Mouse (Mus musculus): Measurements from ENCODE around the gene Olfr1181. TPM values are rescaled to one million over a fixed set of nuclear protein-coding genes. Genes with fewer than 3 reads are reported as not detected.
"Not testable (repeated sequence)": the region's sequence is repeated elsewhere in the genome, so short reads cannot be mapped to it uniquely, and the experiment has no call there.

The Olfr1181 gene
- not detected in 2 replicates for polyA plus RNA-seq (2014; fragmentation: Nextera tagmentation; extraction: Ambion mirVana)

- no peaks in the 10 kb centered on the region for H3K27me3 ChIP-seq (ENCODE audit: control insufficient read depth, insufficient read depth, low read length)
- H3K9me3 ChIP-seq (ENCODE audit: control insufficient read depth, low read length), result no peaks in the 10 kb centered on the region
- 88% methylated on average over 1 of the region's 1 CpGs for WGBS
- ATAC-seq (ENCODE audit: insufficient read depth, low FRiP score, low TSS enrichment) (no peak), DNase-seq (ENCODE audit: low spot score) (no peak)
- no peak within 1 kb of the TSS for H3K27ac ChIP-seq (ENCODE audit: low read depth, low read length)
- no peak within 1 kb of the TSS for H3K9ac ChIP-seq (ENCODE audit: low read length)
- H3K4me3 ChIP-seq (ENCODE audit: low read depth, low read length), result no peak within 1 kb of the TSS
- H3K4me1 ChIP-seq (ENCODE audit: control insufficient read depth, insufficient read depth, low read length), result no peaks in the 10 kb centered on the region
- no peak within 1 kb of the TSS for H3K4me2 ChIP-seq (ENCODE audit: low read depth)
- no peaks in the 10 kb centered on the region for H3K36me3 ChIP-seq (ENCODE audit: control insufficient read depth, insufficient read depth, low read length)
Observed at GRCm38 (mm10) chr2:88426071-88426470, at the start of gene Olfr1181. TSS of gene Olfr1181 (minus strand) at chr2:88426171.

GRCm38 (mm10) chr2:88454567-88454966, 28.6 kb upstream of the Olfr1181 start, which contains the start of gene Olfr1183:
TSS of gene Olfr1183 (plus strand) at chr2:88454867.
- not testable (repeated sequence) for H3K36me3 ChIP-seq (ENCODE audit: control insufficient read depth, insufficient read depth, low read length); ATAC-seq (ENCODE audit: insufficient read depth, low FRiP score, low TSS enrichment); H3K4me1 ChIP-seq (ENCODE audit: control insufficient read depth, insufficient read depth, low read length); H3K27me3 ChIP-seq (ENCODE audit: control insufficient read depth, insufficient read depth, low read length); DNase-seq (ENCODE audit: low spot score); H3K27ac ChIP-seq (ENCODE audit: low read depth, low read length); H3K9me3 ChIP-seq (ENCODE audit: control insufficient read depth, low read length); H3K4me2 ChIP-seq (ENCODE audit: low read depth); H3K9ac ChIP-seq (ENCODE audit: low read length); H3K4me3 ChIP-seq (ENCODE audit: low read depth, low read length)
- WGBS, result 88% methylated on average over 1 of the region's 1 CpGs

- Histone ChIP-seq H3K9ac (ENCODE audit: low read length) (no peak within 1 kb of the TSS), H3K9me3 (ENCODE audit: control insufficient read depth, low read length) (no peaks in the 10 kb centered on the region), H3K27ac (ENCODE audit: low read depth, low read length) (no peak within 1 kb of the TSS), H3K4me3 (ENCODE audit: low read depth, low read length) (no peak within 1 kb of the TSS), H3K36me3 (ENCODE audit: control insufficient read depth, insufficient read depth, low read length) (no peaks in the 10 kb centered on the region), H3K27me3 (ENCODE audit: control insufficient read depth, insufficient read depth, low read length) (no peaks in the 10 kb centered on the region), H3K4me1 (ENCODE audit: control insufficient read depth, insufficient read depth, low read length) (no peaks in the 10 kb centered on the region), H3K4me2 (ENCODE audit: low read depth) (no peak within 1 kb of the TSS)
- no peak for ATAC-seq (ENCODE audit: insufficient read depth, low FRiP score, low TSS enrichment)
- no peak for DNase-seq (ENCODE audit: low spot score)
- 100% methylated on average over 1 of the region's 1 CpGs for WGBS
Observed at GRCm38 (mm10) chr2:88449031-88449430, 23.1 kb upstream of the Olfr1181 start, which contains the start of gene Gm13757. TSS of gene Gm13757 (minus strand) at chr2:88449131.

GRCm38 (mm10) chr2:88419051-88419450, 6.9 kb downstream of the Olfr1181 start, which contains the start of gene Olfr1180:
TSS of gene Olfr1180 (minus strand) at chr2:88419151.
- no peaks in the 10 kb centered on the region for H3K36me3 ChIP-seq (ENCODE audit: control insufficient read depth, insufficient read depth, low read length)
- no peak within 1 kb of the TSS for H3K27ac ChIP-seq (ENCODE audit: low read depth, low read length)
- DNase-seq (ENCODE audit: low spot score) (no peak), ATAC-seq (ENCODE audit: insufficient read depth, low FRiP score, low TSS enrichment) (no peak)
- H3K4me3 ChIP-seq (ENCODE audit: low read depth, low read length), result no peak within 1 kb of the TSS
- H3K4me1 ChIP-seq (ENCODE audit: control insufficient read depth, insufficient read depth, low read length), result no peaks in the 10 kb centered on the region
- no peaks in the 10 kb centered on the region for H3K27me3 ChIP-seq (ENCODE audit: control insufficient read depth, insufficient read depth, low read length)
- WGBS, result 79% methylated on average over 2 of the region's 2 CpGs
- no peak within 1 kb of the TSS for H3K4me2 ChIP-seq (ENCODE audit: low read depth)
- no peak within 1 kb of the TSS for H3K9ac ChIP-seq (ENCODE audit: low read length)
- H3K9me3 ChIP-seq (ENCODE audit: control insufficient read depth, low read length), result no peaks in the 10 kb centered on the region

- no peak for DNase-seq (ENCODE audit: low spot score)
- H3K9me3 ChIP-seq (ENCODE audit: control insufficient read depth, low read length), result no peaks in the 10 kb centered on the region
- no peak within 1 kb of the TSS for H3K27ac ChIP-seq (ENCODE audit: low read depth, low read length)
- 93% methylated on average over 3 of the region's 3 CpGs for WGBS
- H3K4me2 ChIP-seq (ENCODE audit: low read depth), result no peak within 1 kb of the TSS
- no peaks in the 10 kb centered on the region for H3K4me1 ChIP-seq (ENCODE audit: control insufficient read depth, insufficient read depth, low read length)
- no peak within 1 kb of the TSS for H3K4me3 ChIP-seq (ENCODE audit: low read depth, low read length)
- H3K9ac ChIP-seq (ENCODE audit: low read length), result no peak within 1 kb of the TSS
- H3K27me3 ChIP-seq (ENCODE audit: control insufficient read depth, insufficient read depth, low read length), result no peaks in the 10 kb centered on the region
- H3K36me3 ChIP-seq (ENCODE audit: control insufficient read depth, insufficient read depth, low read length), result no peaks in the 10 kb centered on the region
- ATAC-seq (ENCODE audit: insufficient read depth, low FRiP score, low TSS enrichment), result no peak
Observed at GRCm38 (mm10) chr2:88406353-88406752, 19.6 kb downstream of the Olfr1181 start, which contains the start of gene Olfr1179. TSS of gene Olfr1179 (minus strand) at chr2:88406453.

- no peak within 1 kb of the TSS for H3K9ac ChIP-seq (ENCODE audit: low read length)
- 88% methylated on average over 1 of the region's 1 CpGs for whole genome bisulfite sequencing
- no peaks in the 10 kb centered on the region for H3K9me3 ChIP-seq (ENCODE audit: control insufficient read depth, low read length)
- H3K36me3 ChIP-seq (ENCODE audit: control insufficient read depth, insufficient read depth, low read length), result no peaks in the 10 kb centered on the region
- DNase-seq (ENCODE audit: low spot score), result no peak
- no peak within 1 kb of the TSS for H3K4me2 ChIP-seq (ENCODE audit: low read depth)
- no peaks in the 10 kb centered on the region for H3K4me1 ChIP-seq (ENCODE audit: control insufficient read depth, insufficient read depth, low read length)
- no peak within 1 kb of the TSS for H3K27ac ChIP-seq (ENCODE audit: low read depth, low read length)
- no peak for ATAC-seq (ENCODE audit: insufficient read depth, low FRiP score, low TSS enrichment)
- H3K4me3 ChIP-seq (ENCODE audit: low read depth, low read length), result no peak within 1 kb of the TSS
- H3K27me3 ChIP-seq (ENCODE audit: control insufficient read depth, insufficient read depth, low read length), result no peaks in the 10 kb centered on the region
Observed at GRCm38 (mm10) chr2:88386762-88387161, 39.2 kb downstream of the Olfr1181 start, which contains the start of gene Olfr1178. TSS of gene Olfr1178 (plus strand) at chr2:88387062.

Other genes with a start within 250 kb of the Olfr1181 start
- not detected in 2 replicates for gene Olfr1168, start 244.3 kb downstream of the Olfr1181 start, polyA plus RNA-seq (2014; fragmentation: Nextera tagmentation; extraction: Ambion mirVana)
- gene Olfr1170, start 197.8 kb downstream of the Olfr1181 start, polyA plus RNA-seq (2014; fragmentation: Nextera tagmentation; extraction: Ambion mirVana), result not detected in 2 replicates
- not detected in 2 replicates for gene Olfr1173, start 146.3 kb downstream of the Olfr1181 start, polyA plus RNA-seq (2014; fragmentation: Nextera tagmentation; extraction: Ambion mirVana)
- gene Olfr1174-ps, start 111.0 kb downstream of the Olfr1181 start, polyA plus RNA-seq (2014; fragmentation: Nextera tagmentation; extraction: Ambion mirVana), result not detected in 2 replicates
- gene Olfr1175-ps, start 99.0 kb downstream of the Olfr1181 start, polyA plus RNA-seq (2014; fragmentation: Nextera tagmentation; extraction: Ambion mirVana), result not detected in 2 replicates
- not detected in 2 replicates for gene Olfr1176, start 89.5 kb downstream of the Olfr1181 start, polyA plus RNA-seq (2014; fragmentation: Nextera tagmentation; extraction: Ambion mirVana)
- not detected in 2 replicates for gene Olfr1177-ps, start 79.7 kb downstream of the Olfr1181 start, polyA plus RNA-seq (2014; fragmentation: Nextera tagmentation; extraction: Ambion mirVana)
- not detected in 2 replicates for gene Olfr1178, start 39.1 kb downstream of the Olfr1181 start, polyA plus RNA-seq (2014; fragmentation: Nextera tagmentation; extraction: Ambion mirVana)
- not detected in 2 replicates for gene Olfr1179, start 19.7 kb downstream of the Olfr1181 start, polyA plus RNA-seq (2014; fragmentation: Nextera tagmentation; extraction: Ambion mirVana)
- not detected in 2 replicates for gene Olfr1180, start 7.0 kb downstream of the Olfr1181 start, polyA plus RNA-seq (2014; fragmentation: Nextera tagmentation; extraction: Ambion mirVana)
- gene Gm13757, start 23.0 kb upstream of the Olfr1181 start, polyA plus RNA-seq (2014; fragmentation: Nextera tagmentation; extraction: Ambion mirVana), result not detected in 2 replicates
- gene Olfr1183, start 28.7 kb upstream of the Olfr1181 start, polyA plus RNA-seq (2014; fragmentation: Nextera tagmentation; extraction: Ambion mirVana), result not detected in 2 replicates
- gene Olfr1184, start 57.4 kb upstream of the Olfr1181 start, polyA plus RNA-seq (2014; fragmentation: Nextera tagmentation; extraction: Ambion mirVana), result not detected in 2 replicates
- not detected in 2 replicates for gene Olfr1185-ps1, start 67.1 kb upstream of the Olfr1181 start, polyA plus RNA-seq (2014; fragmentation: Nextera tagmentation; extraction: Ambion mirVana)
- not detected in 2 replicates for gene Olfr1186, start 92.4 kb upstream of the Olfr1181 start, polyA plus RNA-seq (2014; fragmentation: Nextera tagmentation; extraction: Ambion mirVana)
- gene Olfr1188, start 130.8 kb upstream of the Olfr1181 start, polyA plus RNA-seq (2014; fragmentation: Nextera tagmentation; extraction: Ambion mirVana), result not detected in 2 replicates
- not detected in 2 replicates for gene Olfr1189, start 160.3 kb upstream of the Olfr1181 start, polyA plus RNA-seq (2014; fragmentation: Nextera tagmentation; extraction: Ambion mirVana)
- not detected in 2 replicates for gene Olfr1191-ps1, start 214.4 kb upstream of the Olfr1181 start, polyA plus RNA-seq (2014; fragmentation: Nextera tagmentation; extraction: Ambion mirVana)
- not detected in 2 replicates for gene Olfr1192-ps1, start 222.3 kb upstream of the Olfr1181 start, polyA plus RNA-seq (2014; fragmentation: Nextera tagmentation; extraction: Ambion mirVana)
- gene Olfr1193, start 249.5 kb upstream of the Olfr1181 start, polyA plus RNA-seq (2014; fragmentation: Nextera tagmentation; extraction: Ambion mirVana), result not detected in 2 replicates